Comparison of ENCODE assay signal across 7 mouse cellular contexts in the genomic region with DNA sequence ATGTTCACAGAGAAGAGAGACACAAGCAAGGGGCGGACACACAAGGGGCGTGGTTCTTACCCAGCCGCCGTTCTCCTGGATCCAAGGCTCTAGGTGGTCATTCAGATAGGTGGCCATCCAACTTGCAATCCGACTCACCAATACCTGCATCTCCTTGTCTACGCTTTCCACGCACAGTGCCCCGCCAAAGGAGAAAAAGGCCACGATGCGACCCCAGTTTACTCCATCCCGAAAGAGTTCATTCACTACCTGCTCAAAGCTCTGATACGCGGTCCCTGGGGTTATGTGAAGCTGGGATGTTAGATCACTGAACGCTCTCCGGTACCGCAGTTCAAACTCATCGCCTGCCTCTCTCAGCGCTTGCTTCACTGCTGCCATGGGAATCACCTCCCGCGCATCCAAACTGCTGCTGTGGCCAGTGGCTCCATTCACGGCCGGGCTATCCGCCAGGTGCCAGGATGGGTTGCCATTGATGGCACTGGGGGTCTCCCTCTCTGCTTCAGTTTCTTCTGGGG. TPM values are rescaled to one million over a fixed set of nuclear protein-coding genes. Genes with fewer than 3 reads are reported as not detected.
DNase-seq lines count a peak whose midpoint lies in the region; ATAC-seq lines count a peak whose summit lies in the region.

No protein-coding gene starts in this region.

- H3K9ac ChIP-seq in midbrain, embryonic 15.5 days = peak overlapping the region; percentile 87

- no peak for ATAC-seq in midbrain, embryonic 15.5 days (replicated peaks)

- H3K4me1 ChIP-seq in midbrain, embryonic 15.5 days = peaks cover 54% of the 10 kb centered on the region

- peak overlapping the region; percentile 71 for H3K4me2 ChIP-seq in midbrain, embryonic 15.5 days

- no peaks in the 10 kb centered on the region for H3K36me3 ChIP-seq in midbrain, embryonic 15.5 days (replicated peaks)

- H3K9me3 ChIP-seq in midbrain, embryonic 15.5 days = no peaks in the 10 kb centered on the region

- peak overlapping the region; percentile 96 for H3K27ac ChIP-seq in midbrain, embryonic 15.5 days

- peak overlapping the region; percentile 84 for H3K4me3 ChIP-seq in midbrain, embryonic 15.5 days

- DNase-seq in right cerebral cortex, postnatal 4 days = peak; percentile 36
- DNase-seq in right cerebral cortex, adult 2 months (ENCODE audit: low spot score in 2 of 2) = no peak
- DNase-seq in cerebellum, postnatal 25 days = peak; percentile 68 to 74
- peak; percentile 35 for DNase-seq in heart, postnatal 4 days
- DNase-seq in layer of hippocampus, postnatal 25 days (ENCODE audit: extremely low spot score in 1 of 2, low spot score in 1 of 2) = peak; percentile 31 to 35
- DNase-seq in frontal cortex, postnatal 36 days (ENCODE audit: low spot score in 2 of 2) = no peak

- 68% methylated on average over 23 of the region's 23 CpGs for WGBS in midbrain, embryonic 15.5 days

- H3K27me3 ChIP-seq in midbrain, embryonic 15.5 days (replicated peaks) = no peaks in the 10 kb centered on the region

RNA-seq across cellular contexts. Expression of a gene that starts 2.1 kb away (rescaled TPM):
- total RNA-seq in heart, postnatal 4 days (2021) = 10 to 100 TPM; 39.0 to 45.0 TPM
- total RNA-seq in layer of hippocampus, postnatal 25 days (2021) = 100 to 1,000 TPM; 121 to 144 TPM
- 195 and 197 TPM in 2 replicates for polyA plus RNA-seq in midbrain, embryonic 15.5 days (2015; fragmentation: Nextera tagmentation; extraction: Ambion mirVana)

RNA-seq across cellular contexts. Expression of a gene that starts 18.3 kb away (rescaled TPM):
- total RNA-seq in heart, postnatal 4 days (2021) = 10 to 100 TPM; 42.4 to 51.9 TPM
- 1 to 10 TPM; 1.5 to 2.6 TPM for total RNA-seq in layer of hippocampus, postnatal 25 days (2021)
- 12.9 and 14.6 TPM in 2 replicates for polyA plus RNA-seq in midbrain, embryonic 15.5 days (2015; fragmentation: Nextera tagmentation; extraction: Ambion mirVana)

Comparison
In these comparisons a context has a peak if more than half of its experiments do, and no peak if none do; other contexts are left out.
1. DNase-seq: peak in right cerebral cortex, postnatal 4 days (single experiment), cerebellum, postnatal 25 days (2 of 2), heart, postnatal 4 days (single experiment) and layer of hippocampus, postnatal 25 days (2 of 2); none in right cerebral cortex, adult 2 months (0 of 2) and frontal cortex, postnatal 36 days (0 of 2).
2. RNA of a gene that starts 18.3 kb away (total RNA-seq): 42.4 to 51.9 TPM in heart, postnatal 4 days; 1.5 to 2.6 TPM in layer of hippocampus, postnatal 25 days; every median in the first group is over 10 times any median in the second.